Mouse (Mus musculus) spleen, postnatal 36 days (tissue): Measurements from ENCODE around the gene Eif4a3.
"Not testable (repeated sequence)": the region's sequence is repeated elsewhere in the genome, so short reads cannot be mapped to it uniquely, and the experiment has no call there.

Experiments used
- DNase-seq, 2 experiments: peaks; one replicate each; pipeline ENCODE4 v3.0.0; 2022; ENCODE audit warnings: low spot score in 2 of 2, mixed read lengths in 1 of 2

Gene Eif4a3

DNA sequence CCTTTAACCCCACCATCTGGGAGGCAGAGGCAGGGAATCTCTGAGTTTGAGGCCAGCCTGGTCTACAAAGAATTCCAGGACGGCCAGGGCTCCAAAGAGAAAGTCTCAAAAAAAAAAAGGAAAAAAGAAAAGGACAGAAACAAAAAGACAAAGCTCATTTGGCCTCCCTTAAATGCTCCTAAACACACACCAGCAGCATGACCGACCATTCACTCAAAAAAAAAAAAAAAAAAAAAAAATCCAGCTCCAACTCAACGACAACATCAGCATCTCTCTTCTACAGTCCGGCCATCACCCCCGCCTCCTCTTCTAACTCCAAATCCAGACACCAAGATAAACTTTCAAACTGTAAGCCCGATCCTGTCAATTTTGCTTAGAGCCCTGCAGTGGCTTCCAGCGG is 972 bp downstream of the Eif4a3 start:
- DNase-seq: no peak

DNA sequence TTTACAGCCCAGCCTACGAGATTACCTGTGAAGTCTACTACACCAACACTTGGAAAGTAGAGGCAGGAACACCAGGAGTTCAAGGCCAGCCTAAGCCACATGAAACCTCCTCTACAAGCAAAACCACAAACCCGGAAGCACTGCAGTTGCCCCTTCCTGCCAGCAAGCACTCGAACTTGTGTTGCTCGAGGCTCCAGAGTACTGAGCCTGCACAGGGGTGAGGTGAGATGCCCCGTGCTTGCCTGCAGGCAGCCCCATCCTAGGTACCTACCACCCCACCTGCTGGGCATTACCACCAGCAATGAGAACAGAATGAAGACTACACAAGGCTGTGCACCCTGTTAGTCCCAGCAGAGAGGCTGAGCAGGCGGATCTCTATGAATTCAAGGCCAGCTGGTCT is 1.9 kb downstream of the Eif4a3 start:
- no peak for DNase-seq

DNA sequence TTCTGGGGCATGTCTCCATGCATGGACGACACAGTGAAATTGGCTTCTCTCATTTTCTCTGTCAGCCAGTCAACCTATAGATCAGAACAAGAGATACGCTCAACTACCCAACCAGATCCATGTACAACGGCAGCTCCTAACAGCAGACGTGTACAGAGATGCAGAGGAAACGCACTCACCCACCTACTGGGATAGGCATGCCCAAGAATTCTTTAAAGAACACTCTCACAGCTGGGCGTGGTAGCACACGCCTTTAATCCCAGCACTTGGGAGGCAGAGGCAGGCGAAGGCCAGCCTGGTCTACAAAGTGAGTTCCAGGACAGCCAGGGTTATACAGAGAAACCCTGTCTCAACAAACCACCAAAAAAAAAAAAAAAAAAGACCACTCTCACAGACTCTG is 7.0 kb downstream of the Eif4a3 start:
- DNase-seq: not testable (repeated sequence)

DNA sequence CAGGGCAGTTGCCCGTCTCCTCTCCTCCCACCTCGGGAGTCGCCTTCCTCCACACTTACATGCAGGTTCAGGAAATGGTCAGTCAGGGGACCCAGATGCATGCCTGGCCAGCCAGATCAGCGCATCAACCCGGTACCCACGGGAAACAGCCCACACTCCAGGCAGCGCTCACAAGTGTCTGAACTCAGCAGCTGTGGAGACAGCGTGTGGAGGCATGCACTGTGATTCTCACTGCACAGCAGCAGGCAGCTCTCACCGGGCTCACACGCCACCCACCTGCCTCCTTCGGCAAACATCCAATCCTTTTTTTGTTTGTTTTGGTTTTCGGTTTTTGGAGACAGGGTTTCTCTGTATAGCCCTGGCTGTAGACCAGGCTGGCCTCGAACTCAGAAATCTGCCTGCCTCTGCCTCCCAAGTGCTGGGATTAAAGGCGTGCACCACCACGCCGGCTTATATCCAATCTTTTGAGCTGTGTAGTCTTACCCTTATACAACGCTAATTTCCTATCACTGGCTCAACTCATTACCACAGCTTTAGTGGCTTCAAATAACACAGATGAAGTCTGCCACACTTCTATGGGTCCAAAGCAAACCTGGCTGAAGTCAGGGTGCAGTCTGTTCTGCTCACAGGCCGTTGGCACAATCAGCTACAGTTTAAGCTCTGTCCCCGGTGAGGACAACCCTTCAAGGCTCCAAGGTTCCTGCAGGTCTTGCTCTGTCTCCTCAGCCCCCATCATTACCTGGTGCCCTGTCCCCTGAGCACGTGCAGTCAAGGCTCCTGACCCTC is 12.5 kb downstream of the Eif4a3 start:
- DNase-seq: no peak

DNA sequence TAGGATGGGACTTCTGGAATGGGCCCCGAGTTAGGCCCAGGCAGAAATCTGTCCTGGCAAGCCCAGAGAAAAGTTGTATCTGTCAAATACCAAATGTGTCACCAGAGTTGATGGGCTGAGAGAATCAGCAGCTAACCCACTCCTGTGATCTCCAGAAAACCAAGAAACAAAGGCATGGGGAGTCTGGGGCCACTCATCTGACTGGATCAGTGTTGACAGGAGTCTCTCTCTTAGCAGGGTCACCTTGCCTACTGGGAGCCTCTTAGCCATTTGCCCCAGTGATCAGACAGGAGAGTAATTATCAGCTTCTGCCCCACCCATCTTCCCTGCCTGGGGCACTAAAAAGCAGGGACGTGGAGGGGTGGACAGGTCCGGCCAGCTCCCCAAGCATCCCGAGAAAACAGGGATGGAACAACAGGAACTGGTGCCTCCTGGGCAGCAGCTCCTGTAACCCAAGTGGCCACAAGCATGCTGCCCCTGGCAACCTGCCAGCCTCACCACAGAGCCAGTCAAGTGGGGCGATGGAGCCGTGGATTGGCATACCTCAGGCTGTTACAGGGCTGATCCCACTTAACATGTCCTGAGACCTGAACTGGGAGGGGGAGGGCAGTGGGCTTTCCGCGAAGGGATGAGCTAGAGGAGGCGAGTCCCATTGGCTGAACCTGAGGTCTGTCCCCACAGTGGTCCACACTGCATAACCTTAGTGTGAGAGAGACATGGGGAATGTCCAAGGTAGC is 13.9 kb downstream of the Eif4a3 start:
- no peak for DNase-seq

DNA sequence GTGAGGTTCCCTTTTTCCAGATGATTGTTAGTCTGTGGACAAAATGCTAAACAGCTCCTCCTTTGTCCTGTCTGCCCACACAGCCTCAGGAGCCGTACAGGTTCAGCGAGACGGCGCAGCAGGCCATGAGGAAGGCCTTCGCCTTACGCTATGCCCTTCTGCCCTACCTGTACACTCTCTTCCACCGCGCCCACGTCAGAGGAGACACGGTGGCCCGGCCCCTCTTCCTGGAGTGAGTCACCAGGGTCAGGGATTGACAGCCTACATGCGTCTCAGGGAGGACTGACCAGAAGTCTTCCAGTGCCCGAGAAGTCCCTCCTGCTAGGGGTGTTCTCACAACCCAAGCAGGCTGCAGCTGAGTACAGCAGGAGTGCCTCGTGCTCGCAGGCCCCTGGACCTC is 18.9 kb downstream of the Eif4a3 start:
- no peak for DNase-seq

DNA sequence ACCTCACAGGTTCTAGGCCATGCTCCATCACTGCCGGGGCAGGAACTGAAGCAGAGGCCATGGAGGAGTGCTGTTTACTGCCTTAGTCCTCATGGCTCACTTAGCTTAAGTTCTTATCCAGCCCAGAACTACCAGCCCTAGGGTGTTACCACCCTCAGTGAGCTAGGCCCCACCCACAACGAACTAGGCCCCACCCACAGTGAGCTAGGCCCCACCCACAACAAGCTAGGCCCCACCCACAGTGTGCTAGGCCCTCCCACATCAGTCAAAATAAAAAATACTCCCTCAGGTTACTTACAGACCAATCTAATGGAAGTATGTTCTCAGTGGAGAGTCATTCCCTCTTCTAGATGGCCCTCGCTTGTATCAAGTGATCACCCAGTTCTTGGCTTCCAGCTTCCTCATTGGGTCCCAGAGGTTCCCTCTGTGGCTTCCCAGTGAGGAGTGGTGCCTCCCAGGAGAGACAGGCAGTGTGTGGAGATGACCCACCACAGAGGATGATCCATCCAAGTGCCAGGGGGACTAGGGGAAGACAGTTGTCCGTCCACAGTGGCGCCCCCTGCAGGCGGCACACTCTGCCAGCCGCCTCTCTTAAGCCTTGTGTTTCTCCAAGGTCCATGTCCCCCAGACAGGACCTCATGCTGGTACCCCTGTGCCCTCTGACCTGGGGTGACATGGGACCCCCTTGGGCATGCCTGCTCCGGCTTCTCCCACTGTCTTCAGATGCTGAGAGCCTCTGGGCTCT is 26.5 kb downstream of the Eif4a3 start:
- DNase-seq: no peak

DNA sequence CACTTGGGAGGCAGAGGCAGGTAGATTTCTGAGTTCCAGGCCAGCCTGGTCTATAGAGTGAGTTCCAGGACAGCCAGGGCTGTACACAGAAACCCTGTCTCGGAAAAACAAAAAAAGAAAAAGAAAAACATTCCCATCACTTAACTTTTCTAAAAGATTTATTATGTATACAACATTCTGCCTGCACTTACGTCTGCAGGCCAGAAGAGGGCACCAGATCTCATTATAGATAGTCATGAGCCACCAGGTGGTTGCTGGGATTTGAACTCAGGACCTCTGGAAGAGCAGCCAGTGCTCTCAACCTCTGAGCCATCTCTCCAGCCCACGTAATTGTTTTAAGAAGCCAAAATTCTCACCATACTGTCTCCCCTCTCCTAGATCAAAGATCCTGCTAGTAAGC is 27.4 kb downstream of the Eif4a3 start:
- DNase-seq: not testable (repeated sequence)

DNA sequence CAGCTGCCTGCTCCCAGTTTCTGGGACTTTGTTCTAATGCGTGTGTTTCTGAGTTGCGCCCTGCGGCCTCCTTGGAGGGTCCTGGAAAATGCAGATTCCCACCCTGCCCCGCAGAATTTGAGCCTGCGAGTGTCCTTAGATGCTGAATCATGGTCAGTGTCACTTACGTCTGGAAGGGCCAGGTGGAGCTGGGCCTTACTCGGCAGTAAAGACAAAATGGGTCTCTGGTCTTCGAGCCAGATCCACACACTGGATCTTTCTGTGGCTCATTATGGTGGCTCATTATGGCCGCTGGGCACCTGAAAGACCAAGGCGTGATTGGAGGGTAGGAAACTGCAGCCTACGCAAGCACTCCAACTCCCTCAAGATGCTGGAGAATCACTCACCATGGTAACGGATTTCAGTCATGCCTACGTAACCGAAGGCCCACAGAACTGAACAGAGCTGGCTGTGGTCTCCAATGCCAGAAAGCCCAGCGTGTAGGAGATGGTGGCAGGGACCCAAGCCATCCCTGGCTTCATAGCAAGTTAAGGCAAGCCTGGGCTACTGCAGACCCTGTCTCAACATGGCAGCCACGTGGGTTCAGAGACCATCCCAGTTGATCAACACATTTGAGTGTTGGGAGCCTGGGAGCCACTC is 31.2 kb downstream of the Eif4a3 start:
- DNase-seq: no peak

DNA sequence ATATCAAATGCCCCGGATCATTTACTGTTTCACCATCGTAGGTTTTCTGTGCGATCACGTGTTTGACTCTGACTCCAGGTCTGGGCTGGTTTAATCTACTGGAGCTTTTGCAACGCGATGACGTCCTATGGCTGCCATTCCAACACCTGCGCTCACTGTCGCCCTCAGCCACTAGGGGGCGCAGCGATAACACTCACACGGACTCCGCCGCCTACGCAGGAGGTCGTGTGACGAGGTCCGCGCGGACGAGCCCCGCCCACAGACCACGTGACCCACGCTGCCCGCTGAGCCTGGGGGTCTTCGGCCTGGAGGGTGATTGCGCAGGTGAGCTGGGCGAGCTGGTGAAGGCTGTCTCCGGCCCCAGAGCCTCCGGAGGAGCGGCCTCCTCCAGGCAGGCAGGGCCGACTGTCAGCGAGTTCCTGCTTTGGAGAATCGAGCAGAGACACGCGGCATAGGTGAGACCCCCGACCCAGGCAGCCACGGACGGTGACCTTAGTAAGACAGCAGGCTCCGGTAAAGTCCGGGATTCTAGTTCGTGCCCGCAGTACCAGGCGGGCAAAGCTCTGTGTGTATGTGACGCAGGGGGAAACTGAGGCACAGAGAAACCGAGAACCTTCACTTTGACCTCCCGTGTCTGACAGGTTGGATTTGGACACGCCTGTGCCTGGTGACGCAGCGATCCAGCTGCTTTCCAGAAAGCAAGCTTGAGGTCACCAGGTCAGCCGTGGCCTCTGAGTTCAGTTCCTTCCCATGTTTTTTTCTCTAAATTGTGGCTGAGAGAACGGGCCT is 31.9 kb downstream of the Eif4a3 start, which contains the start of gene Gaa:
TSS of gene Gaa (plus strand) at position 120 of the 789 bp plus-strand sequence.
- DNase-seq: peak; percentile 89 to 93

DNA sequence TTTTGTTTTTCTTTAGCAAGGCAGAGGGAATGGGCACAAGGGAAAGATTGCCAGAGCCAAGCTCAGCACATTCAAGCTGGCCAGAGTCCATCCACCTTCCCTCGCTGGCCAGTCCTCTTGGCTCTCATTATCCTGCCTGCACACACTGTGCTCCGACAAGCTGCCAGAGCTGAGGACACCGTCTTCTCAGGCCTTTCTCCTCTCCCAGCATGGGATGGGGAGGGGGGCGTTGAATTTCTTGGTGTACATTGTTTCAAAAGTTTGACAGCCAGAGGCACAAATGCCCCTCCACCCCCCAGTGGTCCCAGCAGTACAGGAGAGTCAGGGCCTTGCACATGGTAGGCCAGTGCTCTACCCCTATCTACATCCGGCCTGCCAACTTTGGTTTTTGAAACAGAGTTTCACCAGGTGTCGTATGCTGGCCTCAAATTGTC is 32.6 kb downstream of the Eif4a3 start:
- DNase-seq: no peak

DNA sequence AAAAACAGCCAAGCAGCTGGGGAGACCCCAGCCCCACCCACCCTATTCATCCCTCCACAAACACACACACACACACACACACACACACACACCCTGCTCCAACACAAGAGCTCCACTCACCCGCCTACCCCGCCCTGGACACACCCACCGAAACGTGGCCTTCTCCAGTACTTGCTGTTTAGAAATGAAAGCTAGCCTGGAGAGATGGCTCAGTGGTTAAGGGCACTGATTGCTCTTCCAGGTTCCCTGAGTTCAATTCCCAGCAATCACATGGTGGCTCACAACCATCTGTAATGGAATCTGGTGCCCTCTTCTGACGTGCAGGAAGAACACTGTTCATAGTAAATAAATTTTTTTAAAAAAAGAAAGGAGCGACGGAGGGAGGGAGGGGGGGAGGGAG is 34.1 kb downstream of the Eif4a3 start:
- DNase-seq: no peak

DNA sequence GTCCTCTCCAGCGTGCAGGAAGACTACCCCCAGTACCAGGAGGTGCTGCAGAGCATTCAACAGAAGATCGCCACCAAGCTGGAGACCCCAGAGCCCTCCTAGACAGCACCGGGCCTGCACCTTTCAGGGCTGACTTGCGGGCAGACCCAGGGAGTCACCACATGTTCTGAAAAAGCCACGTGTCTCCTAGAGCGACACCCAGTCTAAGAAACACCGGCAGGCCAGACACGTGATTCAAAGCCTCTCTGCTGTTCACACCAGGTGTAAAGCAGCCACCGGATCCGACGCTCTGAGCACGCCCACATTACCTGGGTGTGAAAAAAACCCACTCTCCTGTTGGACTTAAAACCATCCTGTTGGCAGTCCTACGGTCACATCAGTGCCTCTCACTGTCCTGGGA is 35.5 kb downstream of the Eif4a3 start:
- DNase-seq: no peak

DNA sequence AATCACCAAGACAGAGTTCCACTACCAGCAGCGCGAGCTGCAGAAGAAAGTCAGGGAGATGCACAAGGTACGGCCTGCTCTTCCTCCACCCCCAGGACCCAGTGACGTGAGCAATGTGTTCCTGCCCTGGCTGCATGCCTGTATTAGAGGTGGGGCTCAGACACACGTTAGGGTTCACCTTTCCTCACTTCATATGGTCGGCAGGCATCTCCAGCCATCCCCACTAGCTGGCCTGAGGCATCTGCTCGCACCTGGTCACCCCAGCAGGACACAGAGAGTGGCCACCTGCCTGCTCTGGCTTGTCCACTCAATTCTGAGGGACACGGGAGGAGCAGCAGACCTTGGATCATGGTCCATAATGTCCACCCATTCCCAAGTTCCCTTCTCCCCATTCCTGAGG is 39.9 kb downstream of the Eif4a3 start:
- DNase-seq: no peak

DNA sequence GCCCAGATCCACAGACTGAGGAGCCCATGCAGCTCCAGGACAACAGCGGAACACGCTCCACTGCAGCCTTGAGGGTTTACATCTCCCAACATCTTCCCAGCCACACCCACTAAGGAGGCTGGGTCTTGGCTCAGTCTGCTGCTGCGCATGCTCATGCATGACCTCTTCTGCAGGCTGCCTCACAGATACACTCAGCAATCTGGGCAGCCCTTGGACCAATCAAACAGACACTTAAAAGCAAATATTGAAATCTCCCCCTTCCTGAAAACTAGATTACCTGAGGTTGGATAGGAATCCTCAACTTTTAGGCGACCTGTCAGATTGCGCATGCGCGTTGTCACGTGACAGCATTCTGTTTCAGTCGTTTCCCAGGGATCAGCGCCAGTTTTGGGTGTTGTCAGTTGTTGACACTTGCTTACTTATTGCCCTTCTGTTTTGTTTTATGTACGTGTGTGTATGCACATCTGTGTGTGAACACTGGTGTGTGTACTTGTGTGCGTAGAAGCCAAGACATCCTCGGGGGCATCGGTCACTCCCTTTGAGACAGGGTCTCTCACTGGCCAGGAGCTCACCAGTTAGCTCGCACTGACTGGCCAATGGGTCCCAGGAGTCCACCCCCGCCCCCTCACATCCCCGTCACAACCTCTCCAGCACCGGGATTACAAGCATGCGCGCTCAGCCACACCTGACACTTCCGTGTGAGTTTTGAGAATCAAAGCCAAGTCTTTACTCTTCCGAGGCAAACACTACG is 41.1 kb downstream of the Eif4a3 start:
- peak; percentile 31 to 43 for DNase-seq

DNA sequence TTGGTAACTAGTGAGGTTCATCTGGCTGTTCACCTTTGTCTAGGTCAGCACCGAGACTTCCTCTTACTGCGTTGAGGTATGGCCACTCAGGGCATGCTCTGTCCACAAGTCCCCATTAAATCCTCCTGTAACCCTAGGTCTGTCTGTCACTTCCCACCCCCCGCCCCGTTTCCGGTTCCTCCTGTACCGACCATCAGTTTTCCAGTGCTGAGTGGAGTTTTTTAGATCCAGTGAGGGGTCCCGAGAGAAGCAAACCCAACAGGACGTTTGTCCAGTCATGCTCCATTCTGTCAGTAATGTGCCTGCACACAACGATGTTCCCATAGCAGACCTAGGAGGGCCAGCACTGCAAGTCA is 41.7 kb downstream of the Eif4a3 start:
- no peak for DNase-seq

DNA sequence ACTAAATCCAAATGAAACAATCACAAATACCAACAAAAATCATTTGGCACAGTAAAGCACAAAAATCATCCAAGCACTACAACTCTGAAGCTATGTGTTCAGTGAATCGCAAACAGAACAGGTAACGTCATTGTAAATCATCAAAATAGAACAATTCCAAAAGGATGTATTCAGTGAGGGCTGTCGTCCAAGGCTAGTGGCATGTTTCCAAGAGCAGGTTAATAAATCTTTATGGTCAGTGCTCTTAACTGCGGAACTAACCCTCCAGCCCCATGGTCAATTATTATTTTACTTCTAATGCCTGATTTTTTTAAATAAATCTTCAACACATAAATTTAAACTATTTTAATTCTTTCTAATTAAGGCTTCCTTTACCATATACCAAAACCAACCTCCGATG is 43.3 kb downstream of the Eif4a3 start:
- not testable (repeated sequence) for DNase-seq

DNA sequence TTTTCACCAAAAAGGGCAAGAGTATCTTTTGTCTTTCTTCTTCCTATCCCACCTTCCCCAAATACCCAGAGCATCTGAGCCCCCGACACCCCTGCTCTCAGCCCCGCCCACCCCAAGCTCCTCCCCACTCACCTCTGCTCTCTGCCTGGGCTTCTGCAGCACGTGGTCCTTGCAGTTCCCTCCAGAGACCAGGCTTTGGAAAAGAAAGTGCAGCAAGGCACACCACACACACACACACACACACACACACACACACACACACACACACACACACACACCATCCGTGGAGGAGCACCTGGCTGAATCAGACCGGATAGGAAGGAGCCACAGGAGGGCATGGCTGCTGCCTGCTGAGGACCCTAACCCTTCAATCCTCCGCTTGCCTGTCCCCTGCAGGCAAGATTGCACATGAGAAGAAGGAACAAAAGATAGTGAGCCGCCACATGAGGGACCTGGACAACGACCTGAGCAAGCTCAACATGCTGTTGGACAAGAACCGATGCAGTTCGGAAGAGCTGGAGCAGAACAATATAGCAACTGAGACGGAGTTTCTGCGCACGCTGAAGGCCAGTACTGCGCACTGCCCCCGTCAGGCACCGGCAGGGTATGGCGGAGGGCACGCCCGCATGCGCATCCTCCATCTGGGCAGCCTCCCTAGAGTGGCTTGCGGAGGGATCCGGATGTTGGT is 46.9 kb downstream of the Eif4a3 start:
- peak in 1 of 2 experiments; percentile 29 for DNase-seq

DNA sequence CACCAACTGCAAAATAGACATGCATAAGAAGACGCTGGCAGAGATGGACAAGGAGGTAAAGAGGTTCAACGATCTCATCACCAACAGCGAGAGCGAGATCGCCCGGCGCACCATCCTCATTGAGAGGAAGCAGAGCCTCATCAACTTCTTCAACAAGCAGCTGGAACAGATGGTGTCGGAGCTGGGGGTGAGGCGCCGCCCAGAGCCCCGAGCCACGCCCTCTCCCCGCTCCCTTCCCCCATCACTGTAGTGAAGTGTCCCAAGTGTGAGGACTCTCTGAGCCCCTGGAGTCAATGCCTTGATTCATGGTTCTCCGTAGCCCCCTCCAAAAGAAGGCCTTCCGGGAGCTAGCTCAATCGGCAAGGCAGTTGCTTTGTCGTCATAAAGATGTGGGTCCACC is 48.9 kb downstream of the Eif4a3 start:
- DNase-seq: no peak

DNA sequence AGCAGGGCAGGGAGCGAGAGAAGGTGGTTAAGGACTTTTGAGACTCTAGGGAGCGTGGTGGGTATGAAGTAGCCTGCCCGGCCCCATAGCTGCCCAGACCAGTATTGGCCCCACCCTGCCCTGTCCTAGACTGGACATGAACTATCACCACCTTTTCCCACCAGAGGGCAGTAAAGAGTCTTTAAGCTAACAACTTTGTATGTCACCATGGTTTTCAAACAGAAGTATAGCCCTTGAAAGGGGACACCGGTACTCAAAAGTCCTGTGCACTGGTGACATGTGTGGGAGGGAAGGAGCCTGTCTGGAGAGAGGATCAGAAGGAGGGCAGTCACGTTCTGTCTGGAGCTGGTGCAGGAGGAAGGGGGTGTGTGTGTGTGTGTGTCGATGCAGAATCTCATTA is 50.9 kb downstream of the Eif4a3 start:
- peak; percentile 37 to 51 for DNase-seq
